Mouse (Mus musculus) small intestine, adult 2 months (tissue): ENCODE measurements at regions not wholly inside any gene's neighbourhood (a gene's known extent, or its start where the extent isn't known, plus 50 kb on each side); places are given as distances from the start of the nearest gene placed in this dataset.

Source experiments
- CTCF ChIP-seq: fragments of 200-500 bp; IDR thresholded peaks from 2 replicates; pipeline ENCODE4 v1.5.1; 2012; ENCODE audit warnings: low read depth, mild to moderate bottlenecking, control low read depth, inconsistent platforms, low read length, moderate library complexity, mixed read lengths; ENCODE audit not compliant: insufficient replicate concordance, insufficient read length; ENCODE audit errors: extremely low read depth
- POLR2A ChIP-seq: fragments of 200-500 bp; IDR thresholded peaks from 2 replicates; pipeline ENCODE4 v1.6.1; 2012; ENCODE audit warnings: low read depth, mild to moderate bottlenecking, control low read depth, inconsistent platforms, low read length, moderate library complexity

DNA sequence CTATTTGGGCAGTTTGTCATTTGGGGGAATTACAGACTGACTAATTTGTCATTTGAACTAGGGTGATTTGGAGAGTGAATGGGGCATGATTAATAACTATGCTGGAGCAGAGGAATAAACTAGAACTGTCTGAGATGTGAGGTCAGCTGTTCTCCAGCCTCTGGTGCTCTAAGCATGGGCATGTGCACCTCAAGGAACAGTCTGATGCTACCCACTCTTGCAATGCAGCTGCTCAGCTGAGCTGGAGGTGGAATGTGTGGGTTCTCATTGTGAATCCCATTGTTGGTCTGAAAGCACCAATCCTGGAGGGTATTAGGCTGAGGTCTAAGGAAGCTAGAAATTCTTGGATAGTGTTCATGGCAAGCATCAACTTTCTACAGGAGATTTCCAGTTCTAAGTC is 192.8 kb upstream of the Slc30a5 start:
- TF ChIP-seq CTCF (no peak), POLR2A (no peak)
